Mouse (Mus musculus): ENCODE results near the gene Plek.
"Not testable (repeated sequence)": the region's sequence is repeated elsewhere in the genome, so short reads cannot be mapped to it uniquely, and the experiment has no call there.

The Plek gene

GRCm38 (mm10) chr11:17051545-17052475 lies at the start of gene Plek, which contains the start of gene Cnrip1:
Gene Plek (minus strand): TSS chr11:17052381.
Gene Cnrip1 (plus strand): TSS chr11:17051586.
- DNase-seq (ENCODE audit: low spot score in 2 of 2): peak; percentile 85 to 86

GRCm38 (mm10) chr11:17086106-17086505 lies 33.9 kb upstream of the Plek start:
- DNase-seq (ENCODE audit: low spot score in 2 of 2): no peak

- DNase-seq (ENCODE audit: low spot score in 2 of 2): peak; percentile 45 to 55
These were observed 31.7 kb upstream of the Plek start for GRCm38 (mm10) chr11:17083866-17084265.

- no peak for DNase-seq (ENCODE audit: low spot score in 2 of 2)
These were observed 31.3 kb upstream of the Plek start for GRCm38 (mm10) chr11:17083455-17083854.

- DNase-seq (ENCODE audit: low spot score in 2 of 2): peak; percentile 34 to 39
These were observed 30.8 kb upstream of the Plek start for GRCm38 (mm10) chr11:17082953-17083352.

GRCm38 (mm10) chr11:17082086-17082485 lies 29.9 kb upstream of the Plek start:
- no peak for DNase-seq (ENCODE audit: low spot score in 2 of 2)

GRCm38 (mm10) chr11:17075656-17076055 lies 23.5 kb upstream of the Plek start:
- no peak for DNase-seq (ENCODE audit: low spot score in 2 of 2)

- DNase-seq (ENCODE audit: low spot score in 2 of 2): not testable (repeated sequence)
These were observed 17.2 kb upstream of the Plek start for GRCm38 (mm10) chr11:17069360-17069759.

GRCm38 (mm10) chr11:17052476-17053049 lies 382 bp upstream of the Plek start:
- DNase-seq (ENCODE audit: low spot score in 2 of 2): peak; percentile 43

GRCm38 (mm10) chr11:17045806-17046205 lies 6.4 kb downstream of the Plek start:
- DNase-seq (ENCODE audit: low spot score in 2 of 2): peak; percentile 30 to 33

- DNase-seq (ENCODE audit: low spot score in 2 of 2): no peak
These were observed 28.2 kb downstream of the Plek start for GRCm38 (mm10) chr11:17023984-17024383.

GRCm38 (mm10) chr11:17023206-17023605 lies 29.0 kb downstream of the Plek start:
- DNase-seq (ENCODE audit: low spot score in 2 of 2): no peak

- no peak for DNase-seq (ENCODE audit: low spot score in 2 of 2)
These were observed 32.9 kb downstream of the Plek start for GRCm38 (mm10) chr11:17019328-17019727.

GRCm38 (mm10) chr11:17012948-17013347 lies 39.2 kb downstream of the Plek start:
- no peak for DNase-seq (ENCODE audit: low spot score in 2 of 2)

- DNase-seq (ENCODE audit: low spot score in 2 of 2): no peak
These were observed 43.7 kb downstream of the Plek start for GRCm38 (mm10) chr11:17008498-17008941.

GRCm38 (mm10) chr11:17007517-17008173 lies 44.5 kb downstream of the Plek start:
- DNase-seq (ENCODE audit: low spot score in 2 of 2): peak; percentile 17 to 36

- DNase-seq (ENCODE audit: low spot score in 2 of 2): not testable (repeated sequence)
These were observed 45.7 kb downstream of the Plek start for GRCm38 (mm10) chr11:17006526-17006925.

- no peak for DNase-seq (ENCODE audit: low spot score in 2 of 2)
These were observed 47.0 kb downstream of the Plek start for GRCm38 (mm10) chr11:17004899-17005846.

GRCm38 (mm10) chr11:17003757-17004156 lies 48.4 kb downstream of the Plek start:
- DNase-seq (ENCODE audit: low spot score in 2 of 2): no peak

GRCm38 (mm10) chr11:17002739-17003373 lies 49.3 kb downstream of the Plek start:
- no peak for DNase-seq (ENCODE audit: low spot score in 2 of 2)

Measured in right cerebral cortex, adult 2 months (tissue).